Mouse (Mus musculus) adrenal gland, adult (tissue): ENCODE results near the gene Mageb1.
"Not testable (repeated sequence)": the region's sequence is repeated elsewhere in the genome, so short reads cannot be mapped to it uniquely, and the experiment has no call there.

ENCODE experiments used
- DNase-seq, 2 experiments: peaks; one replicate each; pipeline ENCODE4 v3.0.0; 2022 to 2023; ENCODE audit warnings: low spot score in 1 of 2; ENCODE audit not compliant: inconsistent age in 2 of 2

Mageb1 gene

GRCm38 (mm10) chrX:92016233-92016632 lies at the start of gene Mageb1:
TSS of gene Mageb1 (minus strand) at chrX:92016333.
- not testable (repeated sequence) for DNase-seq
